Mouse (Mus musculus) frontal cortex, adult 2 months (tissue): ENCODE results near the gene Tube1. TPM values are rescaled to one million over a fixed set of nuclear protein-coding genes. Genes with fewer than 3 reads are reported as not detected.
"Not testable (repeated sequence)": the region's sequence is repeated elsewhere in the genome, so short reads cannot be mapped to it uniquely, and the experiment has no call there.

Experiments used
- DNase-seq, 2 experiments: peaks; one replicate each; pipeline ENCODE4 v3.0.0; 2022; ENCODE audit warnings: low spot score in 1 of 2; ENCODE audit errors: extremely low spot score in 1 of 2
- polyA plus RNA-seq: library from polyadenylated mRNA; depleted of rRNA; stranded (reverse); fragments of >200 nt; gene quantifications from 2 replicates; pipeline ENCODE4 v1.2.3, GENCODE M21; 2012; rRNA removed

Gene Tube1
- polyA plus RNA-seq, 1 experiment = 4.3 TPM

- no peak for DNase-seq
Measured at GRCm38 (mm10) chr10:39167611-39168010, 33.8 kb downstream of the Tube1 start.

GRCm38 (mm10) chr10:39169642-39170041, 35.9 kb downstream of the Tube1 start:
- no peak for DNase-seq

- peak; percentile 42 to 87 for DNase-seq
Measured at GRCm38 (mm10) chr10:39170181-39170580, 36.4 kb downstream of the Tube1 start.

- no peak for DNase-seq
Measured at GRCm38 (mm10) chr10:39170706-39171105, 36.9 kb downstream of the Tube1 start.

- DNase-seq = peak; percentile 88 to 98
Measured at GRCm38 (mm10) chr10:39171134-39171533, 37.4 kb downstream of the Tube1 start.

GRCm38 (mm10) chr10:39171603-39172539, 38.1 kb downstream of the Tube1 start:
- peak; percentile 85 to 96 for DNase-seq

- no peak for DNase-seq
Measured at GRCm38 (mm10) chr10:39172540-39172931, 38.8 kb downstream of the Tube1 start.

- DNase-seq = peak in 1 of 2 experiments; percentile 28
Measured at GRCm38 (mm10) chr10:39173077-39173476, 39.3 kb downstream of the Tube1 start.

GRCm38 (mm10) chr10:39176981-39177380, 43.2 kb downstream of the Tube1 start:
- DNase-seq = no peak

GRCm38 (mm10) chr10:39184864-39185544, 51.2 kb downstream of the Tube1 start:
- peak; percentile 50 to 78 for DNase-seq

- DNase-seq = no peak
Measured at GRCm38 (mm10) chr10:39185545-39185906, 51.8 kb downstream of the Tube1 start.

GRCm38 (mm10) chr10:39192673-39193072, 58.9 kb downstream of the Tube1 start:
- DNase-seq = no peak

GRCm38 (mm10) chr10:39198216-39198615, 64.4 kb downstream of the Tube1 start:
- DNase-seq = not testable (repeated sequence)

Other genes with a start within 250 kb of the Tube1 start
- gene Lama4, start 168.5 kb upstream of the Tube1 start, polyA plus RNA-seq = 5.6 and 7.6 TPM in 2 replicates
- 24.2 and 29.7 TPM in 2 replicates for gene Fam229b, start 62 bp upstream of the Tube1 start, polyA plus RNA-seq
- gene Ccn6, start 29.8 kb downstream of the Tube1 start, polyA plus RNA-seq = 0.19 and 0.36 TPM in 2 replicates
- 127 and 145 TPM in 2 replicates for gene Fyn, start 234.9 kb downstream of the Tube1 start, polyA plus RNA-seq